Mouse (Mus musculus) liver, embryonic 14.5 days (tissue): Measurements from ENCODE around the gene Slc38a2.

Experiments
- CTCF ChIP-seq: IDR thresholded peaks from 2 replicates; pipeline ENCODE4 v1.5.1; 2016; ENCODE audit warnings: antibody characterized with exemption, low read depth, control low read depth
- EP300 ChIP-seq: IDR thresholded peaks from 2 replicates; pipeline ENCODE4 v1.6.1; 2016; ENCODE audit warnings: antibody characterized with exemption, low read depth

- TF ChIP-seq CTCF (no peak), EP300 (no peak)
Measured at GRCm38 (mm10) chr15:96718466-96718865, 18.9 kb upstream of the Slc38a2 start.
